13 mouse cellular contexts compared by ENCODE assay signal in the genomic region with DNA sequence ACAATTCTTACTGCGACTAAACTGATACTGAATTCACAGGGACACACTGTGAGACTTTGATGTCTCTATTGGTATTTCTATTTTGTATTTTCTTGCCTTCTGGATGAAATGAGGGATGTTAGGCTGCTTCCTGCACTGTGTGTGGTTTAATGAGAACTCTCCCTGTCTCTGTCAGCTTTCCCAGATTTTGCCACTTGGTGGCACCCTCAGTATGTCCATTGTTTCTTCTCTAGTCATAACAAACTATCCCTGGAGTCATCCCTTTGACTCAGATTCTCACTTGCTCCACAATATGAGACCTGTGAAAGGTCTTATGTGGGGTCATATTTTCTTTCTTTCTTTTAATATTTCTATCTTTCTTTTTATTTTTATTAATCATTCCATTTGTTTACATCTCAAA. TPM values are rescaled to one million over a fixed set of nuclear protein-coding genes. Genes with fewer than 3 reads are reported as not detected.
DNase-seq lines count a peak whose midpoint lies in the region; ATAC-seq and TF ChIP-seq lines count a peak whose summit lies in the region.
"Had no signal": no experiment of that assay in that cellular context is flagged by ENCODE, and none has a peak within 500 bp of the region (broad histone marks: within the 10 kb centered on the region; RNA-seq: fewer than 3 reads in every experiment).

No protein-coding gene starts in this region.

- H3K9ac ChIP-seq in liver, postnatal 0 days (replicated peaks) = no peak overlapping the region
- no peak overlapping the region for H3K9ac ChIP-seq in liver, embryonic 11.5 days (ENCODE audit: low read depth, low read length)
- no peak overlapping the region for H3K9ac ChIP-seq in forebrain, embryonic 14.5 days (ENCODE audit: low read length)
- H3K9ac ChIP-seq: hindbrain, embryonic 12.5 days; limb, embryonic 13.5 days had no signal

- TF ChIP-seq EP300 in liver, postnatal 0 days (IDR thresholded peaks at IDR 0.05; ENCODE audit: low read depth) = no peak

- no peaks in the 10 kb centered on the region for H3K36me3 ChIP-seq in liver, postnatal 0 days (replicated peaks; ENCODE audit: insufficient read depth, low read length)
- no peaks in the 10 kb centered on the region for H3K36me3 ChIP-seq in liver, embryonic 11.5 days (ENCODE audit: control insufficient read depth, insufficient read depth, low read length)
- H3K36me3 ChIP-seq in forebrain, embryonic 14.5 days (ENCODE audit: control insufficient read depth, insufficient read depth, low read length) = no peaks in the 10 kb centered on the region
- H3K36me3 ChIP-seq: forebrain, embryonic 10.5 days; hindbrain, embryonic 12.5 days; limb, embryonic 13.5 days had no signal

- no peak overlapping the region for H3K4me3 ChIP-seq in liver, postnatal 0 days (ENCODE audit: low read depth, low read length)
- H3K4me3 ChIP-seq in liver, embryonic 11.5 days (ENCODE audit: low read depth, low read length) = no peak overlapping the region
- no peak overlapping the region for H3K4me3 ChIP-seq in forebrain, embryonic 14.5 days (ENCODE audit: low read depth, low read length)
- H3K4me3 ChIP-seq: forebrain, embryonic 10.5 days; hindbrain, embryonic 12.5 days; limb, embryonic 13.5 days; megakaryocyte, embryonic 14.5 days had no signal

- TF ChIP-seq CTCF in liver, postnatal 0 days (IDR thresholded peaks at IDR 0.05; ENCODE audit: low read depth) = peak; percentile 35

- H3K9me3 ChIP-seq in liver, postnatal 0 days (ENCODE audit: low read length) = no peaks in the 10 kb centered on the region
- H3K9me3 ChIP-seq in liver, embryonic 11.5 days (ENCODE audit: control insufficient read depth, low read length) = no peaks in the 10 kb centered on the region
- no peaks in the 10 kb centered on the region for H3K9me3 ChIP-seq in forebrain, embryonic 14.5 days (replicated peaks; ENCODE audit: control insufficient read depth, low read length)

- H3K4me2 ChIP-seq in liver, postnatal 0 days (ENCODE audit: low read depth, low read length) = no peak overlapping the region
- H3K4me2 ChIP-seq in liver, embryonic 11.5 days = no peak overlapping the region
- no peak overlapping the region for H3K4me2 ChIP-seq in forebrain, embryonic 14.5 days (ENCODE audit: low read length)
- H3K4me2 ChIP-seq: hindbrain, embryonic 12.5 days; limb, embryonic 13.5 days had no signal

- no peaks in the 10 kb centered on the region for H3K27me3 ChIP-seq in liver, postnatal 0 days (ENCODE audit: insufficient read depth, low read length)
- no peaks in the 10 kb centered on the region for H3K27me3 ChIP-seq in liver, embryonic 11.5 days (replicated peaks; ENCODE audit: control insufficient read depth, insufficient read depth, low read length)
- H3K27me3 ChIP-seq in forebrain, embryonic 14.5 days (replicated peaks; ENCODE audit: control insufficient read depth, insufficient read depth, low read length) = no peaks in the 10 kb centered on the region
- H3K27me3 ChIP-seq: hindbrain, embryonic 12.5 days; limb, embryonic 13.5 days; megakaryocyte, embryonic 14.5 days had no signal

- WGBS in liver, postnatal 0 days (ENCODE audit: insufficient replicate concordance) = 32% methylated on average over 1 of the region's 1 CpGs
- 16% methylated on average over 1 of the region's 1 CpGs for WGBS in liver, embryonic 11.5 days
- WGBS in forebrain, embryonic 14.5 days = 26% methylated on average over 1 of the region's 1 CpGs

- no peaks in the 10 kb centered on the region for H3K4me1 ChIP-seq in liver, postnatal 0 days (ENCODE audit: insufficient read depth)
- H3K4me1 ChIP-seq in liver, embryonic 11.5 days (replicated peaks; ENCODE audit: control insufficient read depth, insufficient read depth, low read length) = no peaks in the 10 kb centered on the region
- H3K4me1 ChIP-seq in forebrain, embryonic 14.5 days (ENCODE audit: control insufficient read depth, insufficient read depth, low read length) = no peaks in the 10 kb centered on the region
- H3K4me1 ChIP-seq: forebrain, embryonic 10.5 days; hindbrain, embryonic 12.5 days; limb, embryonic 13.5 days; megakaryocyte, embryonic 14.5 days had no signal

- no peak for ATAC-seq in liver, postnatal 0 days
- no peak for ATAC-seq in liver, embryonic 11.5 days (replicated peaks; ENCODE audit: low FRiP score)
- ATAC-seq in forebrain, embryonic 14.5 days = no peak

- peak; percentile 5 to 6 for DNase-seq in cerebellum, postnatal 10 days
- DNase-seq in cerebellum, postnatal 25 days = no peak
- DNase-seq in liver, postnatal 0 days = no peak
- no peak for DNase-seq in liver, embryonic 11.5 days (ENCODE audit: low spot score)
- DNase-seq in adipocyte (ENCODE audit: low spot score) = peak; percentile 50
- DNase-seq in layer of hippocampus, adult 9-11 months = peak; percentile 7
- DNase-seq in thymus, postnatal 14 days = no peak
- DNase-seq in forebrain, embryonic 14.5 days (ENCODE audit: low spot score) = no peak

- H3K27ac ChIP-seq in liver, postnatal 0 days (ENCODE audit: low read depth) = no peak overlapping the region
- H3K27ac ChIP-seq in liver, embryonic 11.5 days (ENCODE audit: low read depth, low read length) = no peak overlapping the region
- no peak overlapping the region for H3K27ac ChIP-seq in forebrain, embryonic 14.5 days (ENCODE audit: low read depth, low read length)
- H3K27ac ChIP-seq: forebrain, embryonic 10.5 days; hindbrain, embryonic 12.5 days; limb, embryonic 13.5 days had no signal

RNA-seq across cellular contexts. Expression of gene Slc22a19, which starts 18.4 kb away (rescaled TPM):
- not detected in 2 replicates for polyA plus RNA-seq in liver, postnatal 0 days (2015; fragmentation: Nextera tagmentation; extraction: Ambion mirVana)
- not detected in 2 replicates for polyA plus RNA-seq in liver, embryonic 11.5 days (2014; fragmentation: Nextera tagmentation; extraction: Ambion mirVana)
- 0.19 TPM in 1 of 2 replicates, not detected in the other for polyA plus RNA-seq in forebrain, embryonic 14.5 days (2014; fragmentation: Nextera tagmentation; extraction: Ambion mirVana)
- polyA plus RNA-seq: forebrain, embryonic 10.5 days; limb, embryonic 13.5 days; neural tube, embryonic 14.5 days had no signal

Comparison
In these comparisons a context has a peak if more than half of its experiments do, and no peak if none do; other contexts are left out.
1. DNase-seq: peak in cerebellum, postnatal 10 days (2 of 2), adipocyte (single experiment) and layer of hippocampus, adult 9-11 months (single experiment); none in cerebellum, postnatal 25 days (0 of 2), liver, postnatal 0 days (single experiment), liver, embryonic 11.5 days (single experiment), thymus, postnatal 14 days (single experiment) and forebrain, embryonic 14.5 days (single experiment).